Mouse (Mus musculus) kidney, postnatal 10 days (tissue): ENCODE measurements around the gene Tsr1.
A peak's percentile ranks its signal among the peaks of the same experiment; 100 is the strongest.

Source experiments
- DNase-seq: peaks from one replicate; pipeline ENCODE4 v3.0.0; 2021; ENCODE audit warnings: mixed read lengths

The Tsr1 gene

GRCm38 (mm10) chr11:74897678-74898516, at the start of gene Tsr1:
Gene Tsr1, plus strand, starts transcription at chr11:74898071.
- DNase-seq = peak; percentile 95

DNA sequence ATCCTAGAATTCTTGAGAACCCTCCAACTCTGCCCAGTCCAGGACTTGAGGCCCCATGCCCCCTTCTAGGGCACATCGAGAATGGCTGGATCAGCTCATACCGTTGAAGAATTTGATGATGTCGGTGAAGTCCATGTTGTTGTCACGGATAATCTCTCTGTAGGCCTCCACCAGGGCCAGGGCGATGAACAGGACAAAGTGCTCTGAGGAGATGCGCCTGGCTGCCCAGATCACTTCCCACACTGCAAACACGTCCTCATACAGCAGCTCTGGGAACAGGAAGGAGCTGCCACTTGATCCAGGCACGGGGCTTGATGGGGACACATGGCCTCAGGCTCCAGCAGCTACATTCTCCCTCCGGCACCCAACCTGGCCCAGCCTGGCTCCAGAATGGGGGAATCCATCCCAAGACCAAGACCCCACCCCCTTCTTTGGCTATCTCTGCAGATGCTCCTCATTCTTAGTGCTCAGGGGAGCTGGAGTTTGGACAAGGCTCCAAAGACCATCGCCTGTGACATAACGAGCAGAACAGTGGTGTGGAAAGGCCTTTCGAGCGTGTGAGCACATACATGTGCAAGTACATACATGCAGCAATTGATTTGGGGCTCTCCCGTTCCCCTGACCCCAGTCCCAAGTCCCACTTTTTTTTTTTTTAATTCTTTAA, 46.7 kb upstream of the Tsr1 start:
- DNase-seq = peak; percentile 56

DNA sequence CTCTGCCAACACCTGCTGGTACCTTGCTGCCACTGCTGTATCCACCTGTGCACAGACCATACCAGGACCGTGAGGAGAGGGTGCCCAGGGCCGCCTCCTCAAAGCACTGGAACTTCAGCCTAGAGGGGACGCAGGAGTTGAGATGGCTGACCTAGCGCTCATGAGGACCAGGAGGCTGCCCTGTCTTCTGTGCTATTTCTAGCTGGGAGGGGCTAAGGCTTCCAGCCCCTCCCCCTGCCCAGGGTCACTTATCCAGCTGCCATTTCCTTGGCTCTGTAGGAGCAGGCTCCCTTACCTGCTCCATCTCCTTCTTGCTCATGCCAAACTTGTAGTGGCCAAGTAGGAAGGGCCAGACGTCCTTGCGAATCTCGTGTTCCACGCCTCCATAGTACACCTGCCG, 40.1 kb upstream of the Tsr1 start:
- DNase-seq = no peak

- DNase-seq = no peak
Measured at GRCm38 (mm10) chr11:74862129-74862528, 35.7 kb upstream of the Tsr1 start.

DNA sequence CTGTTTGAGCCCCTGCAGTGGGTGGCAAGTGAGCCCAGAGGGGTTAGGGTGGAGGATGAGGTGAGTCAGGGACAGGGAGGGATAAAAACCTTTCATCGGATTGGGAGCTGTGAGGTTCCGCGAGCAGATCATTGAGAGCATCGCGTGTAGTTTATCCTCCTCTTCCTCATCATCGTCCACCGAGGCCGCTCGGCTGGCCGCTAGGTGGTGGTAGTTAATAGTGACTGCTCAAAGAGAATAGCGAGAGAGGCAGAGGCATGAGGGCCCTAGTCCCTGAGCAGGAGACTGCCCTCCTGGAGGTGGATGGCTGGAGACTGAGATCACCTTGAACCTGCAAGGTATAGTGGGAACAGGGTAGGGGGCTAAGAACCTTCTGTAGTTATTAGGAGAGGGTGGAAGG, 34.4 kb upstream of the Tsr1 start:
- DNase-seq = peak; percentile 60

DNA sequence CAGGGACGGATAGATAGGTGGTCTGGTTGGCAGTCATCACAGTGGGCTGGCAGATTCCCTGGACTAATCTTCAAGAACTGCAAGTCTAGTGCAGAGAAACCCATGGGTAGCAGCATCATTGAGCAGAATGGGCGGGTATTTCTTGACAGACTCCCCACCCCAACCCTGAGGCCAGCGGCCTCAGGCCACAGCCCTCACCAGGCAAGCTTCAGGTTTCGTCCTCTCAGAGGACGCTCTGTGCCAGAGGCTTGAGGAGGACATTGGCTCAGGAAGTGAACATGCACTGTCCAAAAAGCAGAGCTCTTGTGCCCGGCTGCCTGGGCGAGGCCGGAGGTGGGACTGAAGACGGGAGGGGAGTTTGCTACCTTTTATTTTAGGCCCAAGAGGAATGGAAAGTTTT, 33.5 kb upstream of the Tsr1 start:
- no peak for DNase-seq

GRCm38 (mm10) chr11:74865252-74865651, 32.6 kb upstream of the Tsr1 start:
- DNase-seq = no peak

DNA sequence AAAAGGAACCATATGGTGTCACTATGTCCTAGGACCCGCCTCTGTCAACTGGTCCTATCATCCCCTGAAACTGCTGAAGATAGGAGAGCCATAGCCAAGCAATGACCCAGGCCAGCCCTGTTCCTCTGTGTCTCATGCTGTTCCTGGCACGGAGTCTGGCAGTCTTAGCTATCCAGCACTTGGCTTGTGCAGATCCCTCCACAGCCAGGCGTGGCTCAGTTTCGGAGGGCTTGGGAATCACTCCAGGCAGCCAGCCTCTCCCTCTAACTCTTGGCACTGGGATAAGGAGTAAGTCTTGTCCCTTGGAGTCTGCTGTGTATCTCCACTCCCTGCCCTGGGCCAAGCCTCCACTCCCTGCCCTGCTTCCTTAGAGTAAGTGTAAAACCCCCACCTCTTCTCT, 31.2 kb upstream of the Tsr1 start:
- DNase-seq = peak; percentile 49

GRCm38 (mm10) chr11:74867181-74867580, 30.7 kb upstream of the Tsr1 start:
- DNase-seq = no peak

DNA sequence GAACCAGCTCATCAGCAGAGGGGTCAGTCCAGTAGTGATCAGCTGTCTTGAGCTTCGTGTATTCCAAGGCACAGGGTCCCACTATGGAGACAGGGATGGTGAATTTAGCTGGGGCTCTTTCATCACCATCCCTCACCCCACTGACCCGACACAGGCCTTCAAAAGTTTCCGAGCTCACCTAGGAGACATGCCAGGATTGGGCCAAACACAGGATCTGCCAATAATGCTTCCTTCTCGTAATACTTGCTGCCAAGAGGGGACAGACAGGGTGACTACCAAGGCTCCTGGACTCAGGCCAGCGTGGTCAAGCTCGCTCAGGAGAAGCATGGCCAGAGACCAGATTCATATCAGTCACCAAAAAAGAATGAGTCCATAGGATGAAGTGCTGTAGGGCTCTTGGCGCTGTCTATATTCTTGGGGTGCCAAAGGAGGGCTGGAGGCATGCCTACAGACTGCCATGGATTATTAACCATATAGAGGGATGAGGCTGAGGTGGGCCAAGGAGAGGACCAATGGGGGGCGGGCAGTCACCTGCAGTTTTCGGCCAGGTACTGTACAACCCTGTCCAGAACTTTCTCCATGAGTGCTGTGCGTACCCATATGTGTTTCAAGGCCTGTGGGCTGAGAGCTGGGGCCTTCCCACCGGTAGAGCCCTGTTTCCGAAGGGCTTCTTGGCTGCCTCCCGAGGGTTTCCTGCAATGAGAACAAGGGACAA, 29.7 kb upstream of the Tsr1 start:
- no peak for DNase-seq

DNA sequence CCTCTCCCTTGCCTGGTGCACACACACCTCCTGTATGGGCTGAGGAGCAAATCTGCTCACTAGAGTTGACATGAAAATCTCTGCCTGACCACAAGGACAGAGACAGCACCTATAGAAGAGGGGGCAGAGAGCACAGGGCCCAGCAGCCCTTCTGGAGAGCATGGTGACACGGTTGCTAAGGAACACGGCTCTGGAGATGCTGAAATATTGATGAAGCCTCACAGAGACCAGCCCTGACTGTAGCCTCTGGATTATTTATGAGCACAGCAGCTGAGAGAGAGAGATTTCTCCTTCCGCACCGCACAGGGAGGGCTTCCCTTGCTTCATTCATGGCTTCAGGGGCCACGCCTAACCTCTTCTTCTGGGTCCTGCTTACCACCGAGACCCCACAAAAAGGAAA, 28.3 kb upstream of the Tsr1 start:
- no peak for DNase-seq

- no peak for DNase-seq
Measured at GRCm38 (mm10) chr11:74870544-74870943, 27.3 kb upstream of the Tsr1 start.

- DNase-seq = peak; percentile 56
Measured at GRCm38 (mm10) chr11:74870991-74871622, 26.8 kb upstream of the Tsr1 start.

DNA sequence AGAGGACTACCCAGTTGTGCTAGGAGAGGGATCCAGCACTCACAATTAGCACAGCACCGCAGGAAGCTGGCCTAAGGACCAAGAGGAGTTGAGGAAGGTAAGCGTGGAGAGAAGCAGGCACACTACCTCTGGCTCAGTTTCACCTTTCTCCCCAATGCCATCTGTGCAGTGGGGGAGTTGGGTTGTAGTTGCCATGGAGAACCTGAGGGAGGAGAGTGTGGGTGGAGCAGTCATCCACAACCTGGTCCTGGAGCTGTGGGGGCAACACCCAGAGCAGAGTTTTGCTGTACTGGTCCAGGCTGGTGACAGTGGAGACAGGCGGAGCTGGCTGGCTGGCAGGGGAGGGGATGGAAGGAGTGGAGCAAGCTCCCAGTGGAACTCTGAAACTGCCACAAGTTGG, 23.2 kb upstream of the Tsr1 start:
- DNase-seq = no peak

- peak; percentile 73 for DNase-seq
Measured at GRCm38 (mm10) chr11:74876801-74877200, 21.1 kb upstream of the Tsr1 start.

GRCm38 (mm10) chr11:74880999-74881398, 16.9 kb upstream of the Tsr1 start:
- DNase-seq = no peak

GRCm38 (mm10) chr11:74881979-74882378, 15.9 kb upstream of the Tsr1 start:
- DNase-seq = no peak

- no peak for DNase-seq
Measured at GRCm38 (mm10) chr11:74883098-74883497, 14.8 kb upstream of the Tsr1 start.

DNA sequence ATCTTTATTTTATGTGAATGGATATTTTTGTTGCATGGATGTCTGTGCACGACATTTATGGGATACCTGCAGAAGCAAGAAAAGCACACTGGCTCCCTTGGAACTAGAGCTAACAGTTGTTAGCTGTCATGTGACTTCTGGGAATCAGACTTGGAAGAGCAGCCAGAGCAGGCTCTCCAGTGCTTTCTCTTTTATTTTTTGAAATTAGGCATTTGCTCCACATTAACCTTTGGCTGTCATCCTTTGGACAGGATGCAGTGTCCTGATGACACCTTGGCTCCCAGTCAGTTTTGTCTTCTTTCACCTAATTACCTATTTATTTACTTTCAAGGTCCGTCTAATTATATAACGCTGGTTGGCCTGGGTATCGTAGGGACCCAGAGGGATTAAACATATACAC, 3.3 kb upstream of the Tsr1 start:
- no peak for DNase-seq

- DNase-seq = peak; percentile 79
Measured at GRCm38 (mm10) chr11:74895980-74896900, 1.6 kb upstream of the Tsr1 start.

GRCm38 (mm10) chr11:74896901-74897677, 782 bp upstream of the Tsr1 start, which contains the start of gene Sgsm2:
Gene Sgsm2, minus strand, starts transcription at chr11:74897060.
- peak; percentile 88 for DNase-seq
